Mouse (Mus musculus): ENCODE measurements around the gene Btbd11. TPM values are rescaled to one million over a fixed set of nuclear protein-coding genes. Genes with fewer than 3 reads are reported as not detected.

Gene Btbd11
- polyA plus RNA-seq (2011; ENCODE audit: insufficient read depth, insufficient read length, low read depth, missing spikeins) = 4.9 TPM in 2 replicates

DNA sequence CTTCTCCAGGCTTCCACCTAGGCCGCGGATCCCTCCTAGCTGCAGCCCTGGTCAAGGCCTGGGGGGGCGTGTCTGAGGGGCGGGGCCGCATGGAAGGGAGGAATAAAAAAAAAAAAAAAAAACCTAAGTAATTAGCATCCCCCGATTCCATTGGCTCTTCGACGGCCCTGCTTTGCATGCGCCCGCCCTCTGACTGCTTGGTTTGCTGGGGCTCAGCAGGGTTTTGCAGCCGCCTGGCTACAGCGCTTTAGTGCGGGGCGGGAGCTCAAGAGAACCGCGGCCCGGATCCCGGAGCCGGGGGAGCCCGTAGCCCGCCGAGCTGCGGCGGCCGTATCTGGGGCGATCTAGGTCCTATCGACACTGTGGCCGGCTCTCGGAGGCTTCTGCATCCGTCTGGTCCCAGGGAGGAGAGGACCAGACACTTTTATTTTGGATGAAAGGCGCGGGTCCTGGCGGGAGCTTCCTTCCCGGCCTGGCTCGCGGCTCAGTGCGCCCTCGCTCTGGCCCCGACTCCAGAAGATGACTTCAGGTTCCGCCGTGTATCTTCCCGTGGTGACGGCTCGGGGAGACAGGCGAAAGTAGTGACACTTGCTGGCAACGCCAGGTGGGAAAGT, at the start of gene Btbd11:
Gene Btbd11, plus strand, starts transcription at position 210 of the 614 bp plus-strand sequence.
- no peaks in the 10 kb centered on the region for H3K36me3 ChIP-seq (ENCODE audit: control insufficient read depth, insufficient read depth, low read length, poor library complexity, severe bottlenecking)
- no peak within 1 kb of the TSS for H3K27ac ChIP-seq (ENCODE audit: insufficient read depth, low read length)
- H3K9ac ChIP-seq (ENCODE audit: low read depth, poor library complexity, severe bottlenecking) = peak within 1 kb of the TSS; percentile 56
- peak within 1 kb of the TSS; percentile 69 for H3K4me3 ChIP-seq (ENCODE audit: low read depth, low read length)
- H3K9me3 ChIP-seq (replicated peaks; ENCODE audit: control insufficient read depth, insufficient read depth, low read length, poor library complexity, severe bottlenecking) = no peaks in the 10 kb centered on the region
- TF ChIP-seq POLR2A (IDR thresholded peaks at IDR 0.05; ENCODE audit: insufficient read depth, low read length) (peak; percentile 17), CTCF (IDR thresholded peaks at IDR 0.05; ENCODE audit: low read depth, low read length) (no peak)
- H3K27me3 ChIP-seq (ENCODE audit: control insufficient read depth, insufficient read depth, low read length, poor library complexity, severe bottlenecking) = no peaks in the 10 kb centered on the region; the same call in 1 of the 2 replicates
- H3K4me1 ChIP-seq (ENCODE audit: control insufficient read depth, insufficient read depth, low read length) = peaks cover 2% of the 10 kb centered on the region

GRCm38 (mm10) chr10:85338733-85339132, 47.9 kb upstream of the Btbd11 start:
- Histone ChIP-seq H3K4me1 (ENCODE audit: control insufficient read depth, insufficient read depth, low read length) (no peaks in the 10 kb centered on the region), H3K4me3 (ENCODE audit: low read depth, low read length) (no peak overlapping the region), H3K9me3 (replicated peaks; ENCODE audit: control insufficient read depth, insufficient read depth, low read length, poor library complexity, severe bottlenecking) (0 out of 2 replicates have a peak, but pooled peaks cover 3% of the 10 kb centered on the region), H3K36me3 (ENCODE audit: control insufficient read depth, insufficient read depth, low read length, poor library complexity, severe bottlenecking) (no peaks in the 10 kb centered on the region), H3K9ac (ENCODE audit: low read depth, poor library complexity, severe bottlenecking) (no peak overlapping the region), H3K27me3 (ENCODE audit: control insufficient read depth, insufficient read depth, low read length, poor library complexity, severe bottlenecking) (no peaks in the 10 kb centered on the region), H3K27ac (ENCODE audit: insufficient read depth, low read length) (no peak overlapping the region)
- TF ChIP-seq POLR2A (IDR thresholded peaks at IDR 0.05; ENCODE audit: insufficient read depth, low read length) = no peak
- no peak for TF ChIP-seq CTCF (IDR thresholded peaks at IDR 0.05; ENCODE audit: low read depth, low read length)
- no peak for TF ChIP-seq EP300 (IDR thresholded peaks at IDR 0.05; ENCODE audit: insufficient read depth, low read depth, low read length)

- H3K27me3 ChIP-seq (ENCODE audit: control insufficient read depth, insufficient read depth, low read length, poor library complexity, severe bottlenecking) = no peaks in the 10 kb centered on the region
- H3K9me3 ChIP-seq (replicated peaks; ENCODE audit: control insufficient read depth, insufficient read depth, low read length, poor library complexity, severe bottlenecking) = 0 out of 2 replicates have a peak, but pooled peaks cover 3% of the 10 kb centered on the region
- H3K4me1 ChIP-seq (ENCODE audit: control insufficient read depth, insufficient read depth, low read length) = no peaks in the 10 kb centered on the region
- H3K9ac ChIP-seq (ENCODE audit: low read depth, poor library complexity, severe bottlenecking) = no peak overlapping the region
- H3K4me3 ChIP-seq (ENCODE audit: low read depth, low read length) = no peak overlapping the region
- TF ChIP-seq EP300 (IDR thresholded peaks at IDR 0.05; ENCODE audit: insufficient read depth, low read depth, low read length) = no peak
- TF ChIP-seq CTCF (IDR thresholded peaks at IDR 0.05; ENCODE audit: low read depth, low read length) = no peak
- no peak for TF ChIP-seq POLR2A (IDR thresholded peaks at IDR 0.05; ENCODE audit: insufficient read depth, low read length)
- no peak overlapping the region for H3K27ac ChIP-seq (ENCODE audit: insufficient read depth, low read length)
- H3K36me3 ChIP-seq (ENCODE audit: control insufficient read depth, insufficient read depth, low read length, poor library complexity, severe bottlenecking) = no peaks in the 10 kb centered on the region
These were observed 44.7 kb upstream of the Btbd11 start for GRCm38 (mm10) chr10:85341867-85342266.

DNA sequence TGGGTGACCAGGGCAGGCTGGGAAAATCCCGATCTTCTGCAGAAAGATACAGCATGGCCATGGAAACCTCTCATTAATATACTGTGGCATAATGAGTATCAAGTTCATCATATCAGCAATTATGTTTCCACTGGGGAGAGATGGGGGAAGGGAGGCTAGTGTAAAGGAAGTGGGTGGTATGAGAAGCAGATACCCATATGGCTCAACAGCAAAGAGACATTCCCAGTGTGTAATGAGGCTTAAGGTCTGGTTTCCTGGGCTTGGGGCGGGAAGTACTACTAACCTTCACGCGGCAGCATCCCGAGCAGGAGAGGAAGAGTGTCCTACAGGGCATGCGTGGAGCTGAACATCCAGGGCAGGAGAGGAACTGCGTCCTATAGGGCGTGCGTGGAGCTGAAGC, 39.4 kb upstream of the Btbd11 start:
- no peaks in the 10 kb centered on the region for H3K9me3 ChIP-seq (replicated peaks; ENCODE audit: control insufficient read depth, insufficient read depth, low read length, poor library complexity, severe bottlenecking)
- H3K36me3 ChIP-seq (ENCODE audit: control insufficient read depth, insufficient read depth, low read length, poor library complexity, severe bottlenecking) = no peaks in the 10 kb centered on the region
- no peaks in the 10 kb centered on the region for H3K27me3 ChIP-seq (ENCODE audit: control insufficient read depth, insufficient read depth, low read length, poor library complexity, severe bottlenecking)
- H3K4me1 ChIP-seq (ENCODE audit: control insufficient read depth, insufficient read depth, low read length) = no peaks in the 10 kb centered on the region
- H3K4me3 ChIP-seq (ENCODE audit: low read depth, low read length) = no peak overlapping the region
- no peak overlapping the region for H3K27ac ChIP-seq (ENCODE audit: insufficient read depth, low read length)
- TF ChIP-seq POLR2A (IDR thresholded peaks at IDR 0.05; ENCODE audit: insufficient read depth, low read length) (no peak), EP300 (IDR thresholded peaks at IDR 0.05; ENCODE audit: insufficient read depth, low read depth, low read length) (no peak), CTCF (IDR thresholded peaks at IDR 0.05; ENCODE audit: low read depth, low read length) (no peak)
- no peak overlapping the region for H3K9ac ChIP-seq (ENCODE audit: low read depth, poor library complexity, severe bottlenecking)

GRCm38 (mm10) chr10:85352505-85352904, 34.1 kb upstream of the Btbd11 start:
- Histone ChIP-seq H3K36me3 (ENCODE audit: control insufficient read depth, insufficient read depth, low read length, poor library complexity, severe bottlenecking) (no peaks in the 10 kb centered on the region), H3K27me3 (ENCODE audit: control insufficient read depth, insufficient read depth, low read length, poor library complexity, severe bottlenecking) (no peaks in the 10 kb centered on the region), H3K9me3 (replicated peaks; ENCODE audit: control insufficient read depth, insufficient read depth, low read length, poor library complexity, severe bottlenecking) (no peaks in the 10 kb centered on the region), H3K27ac (ENCODE audit: insufficient read depth, low read length) (no peak overlapping the region), H3K9ac (ENCODE audit: low read depth, poor library complexity, severe bottlenecking) (no peak overlapping the region), H3K4me3 (ENCODE audit: low read depth, low read length) (no peak overlapping the region), H3K4me1 (ENCODE audit: control insufficient read depth, insufficient read depth, low read length) (no peaks in the 10 kb centered on the region)
- TF ChIP-seq POLR2A (IDR thresholded peaks at IDR 0.05; ENCODE audit: insufficient read depth, low read length) = no peak
- TF ChIP-seq CTCF (IDR thresholded peaks at IDR 0.05; ENCODE audit: low read depth, low read length) = no peak
- TF ChIP-seq EP300 (IDR thresholded peaks at IDR 0.05; ENCODE audit: insufficient read depth, low read depth, low read length) = no peak

GRCm38 (mm10) chr10:85354270-85354669, 32.3 kb upstream of the Btbd11 start:
- H3K4me3 ChIP-seq (ENCODE audit: low read depth, low read length) = no peak overlapping the region
- H3K9ac ChIP-seq (ENCODE audit: low read depth, poor library complexity, severe bottlenecking) = no peak overlapping the region

More at GRCm38 (mm10) chr10:85354270-85354669, 32.3 kb upstream of the Btbd11 start:
- no peaks in the 10 kb centered on the region for H3K9me3 ChIP-seq (replicated peaks; ENCODE audit: control insufficient read depth, insufficient read depth, low read length, poor library complexity, severe bottlenecking)
- TF ChIP-seq CTCF (IDR thresholded peaks at IDR 0.05; ENCODE audit: low read depth, low read length) = no peak
- no peak for TF ChIP-seq POLR2A (IDR thresholded peaks at IDR 0.05; ENCODE audit: insufficient read depth, low read length)
- TF ChIP-seq EP300 (IDR thresholded peaks at IDR 0.05; ENCODE audit: insufficient read depth, low read depth, low read length) = no peak
- no peaks in the 10 kb centered on the region for H3K36me3 ChIP-seq (ENCODE audit: control insufficient read depth, insufficient read depth, low read length, poor library complexity, severe bottlenecking)
- H3K27me3 ChIP-seq (ENCODE audit: control insufficient read depth, insufficient read depth, low read length, poor library complexity, severe bottlenecking) = no peaks in the 10 kb centered on the region
- H3K4me1 ChIP-seq (ENCODE audit: control insufficient read depth, insufficient read depth, low read length) = no peaks in the 10 kb centered on the region
- H3K27ac ChIP-seq (ENCODE audit: insufficient read depth, low read length) = no peak overlapping the region
